Mouse (Mus musculus) subcutaneous adipose tissue, adult 2 months (tissue): ENCODE data around the gene Krtap19-2. TPM values are rescaled to one million over a fixed set of nuclear protein-coding genes. Genes with fewer than 3 reads are reported as not detected.

Experiments
- polyA plus RNA-seq: library from polyadenylated mRNA; depleted of rRNA; stranded (reverse); fragments of >200 nt; gene quantifications from 2 replicates; pipeline ENCODE4 v1.2.3, GENCODE M21; 2012; ENCODE audit warnings: low replicate concordance; rRNA removed

Krtap19-2 gene
- polyA plus RNA-seq, result not detected in 2 replicates

GRCm38 (mm10) chr16:88874169-88874568 is at the start of gene Krtap19-2:
Krtap19-2 (minus strand) TSS chr16:88874269.

GRCm38 (mm10) chr16:88896357-88896756 is 22.3 kb upstream of the Krtap19-2 start, which contains the start of gene Krtap19-5:
Krtap19-5 (minus strand) TSS chr16:88896457.

GRCm38 (mm10) chr16:88884989-88885388 is 10.9 kb upstream of the Krtap19-2 start, which contains the start of gene Krtap19-4:
Krtap19-4 (minus strand) TSS chr16:88885089.

GRCm38 (mm10) chr16:88877938-88878337 is 3.9 kb upstream of the Krtap19-2 start, which contains the start of gene Krtap19-3:
Krtap19-3 (minus strand) TSS chr16:88878038.

GRCm38 (mm10) chr16:88869311-88869710 is 4.8 kb downstream of the Krtap19-2 start, which contains the start of gene Krtap19-1:
Krtap19-1 (minus strand) TSS chr16:88869411.

GRCm38 (mm10) chr16:88826095-88826652 is 47.9 kb downstream of the Krtap19-2 start, which contains the start of gene Krtap14:
Krtap14 (minus strand) TSS chr16:88826145.

Other genes starting within 250 kb of the Krtap19-2 start
- not detected in 2 replicates for gene 2310079G19Rik, start 246.6 kb downstream of the Krtap19-2 start, polyA plus RNA-seq
- not detected in 2 replicates for gene Krtap26-1, start 226.5 kb downstream of the Krtap19-2 start, polyA plus RNA-seq
- gene Krtap27-1, start 202.6 kb downstream of the Krtap19-2 start, polyA plus RNA-seq, result not detected in 2 replicates
- gene 2310061N02Rik, start 166.3 kb downstream of the Krtap19-2 start, polyA plus RNA-seq, result not detected in 2 replicates
- not detected in 2 replicates for gene Krtap13-1, start 145.4 kb downstream of the Krtap19-2 start, polyA plus RNA-seq
- gene Krtap13, start 122.6 kb downstream of the Krtap19-2 start, polyA plus RNA-seq, result not detected in 2 replicates
- not detected in 2 replicates for gene 2310034C09Rik, start 115.4 kb downstream of the Krtap19-2 start, polyA plus RNA-seq
- not detected in 2 replicates for gene 2310057N15Rik, start 100.1 kb downstream of the Krtap19-2 start, polyA plus RNA-seq
- not detected in 2 replicates for gene Gm5965, start 96.4 kb downstream of the Krtap19-2 start, polyA plus RNA-seq
- gene Gm20741, start 62.0 kb downstream of the Krtap19-2 start, polyA plus RNA-seq, result not detected in 2 replicates
- gene Krtap15, start 54.1 kb downstream of the Krtap19-2 start, polyA plus RNA-seq, result not detected in 2 replicates
- gene Krtap14, start 48.1 kb downstream of the Krtap19-2 start, polyA plus RNA-seq, result not detected in 2 replicates
- not detected in 2 replicates for gene Krtap19-1, start 4.9 kb downstream of the Krtap19-2 start, polyA plus RNA-seq
- gene Krtap19-3, start 3.8 kb upstream of the Krtap19-2 start, polyA plus RNA-seq, result not detected in 2 replicates
- not detected in 2 replicates for gene Krtap19-4, start 10.8 kb upstream of the Krtap19-2 start, polyA plus RNA-seq
- gene Krtap19-5, start 22.2 kb upstream of the Krtap19-2 start, polyA plus RNA-seq, result not detected in 2 replicates
- not detected in 2 replicates for gene Krtap19-9b, start 58.0 kb upstream of the Krtap19-2 start, polyA plus RNA-seq
- not detected in 2 replicates for gene Krtap16-3, start 88.6 kb upstream of the Krtap19-2 start, polyA plus RNA-seq
- gene Krtap22-2, start 136.5 kb upstream of the Krtap19-2 start, polyA plus RNA-seq, result not detected in 2 replicates
- gene Gm10229, start 141.0 kb upstream of the Krtap19-2 start, polyA plus RNA-seq, result not detected in 2 replicates
- not detected in 2 replicates for gene Krtap6-1, start 157.4 kb upstream of the Krtap19-2 start, polyA plus RNA-seq
- gene Gm10228, start 167.2 kb upstream of the Krtap19-2 start, polyA plus RNA-seq, result not detected in 2 replicates
- not detected in 2 replicates for gene Krtap6-5, start 173.6 kb upstream of the Krtap19-2 start, polyA plus RNA-seq
- not detected in 2 replicates for gene 1110025L11Rik, start 189.7 kb upstream of the Krtap19-2 start, polyA plus RNA-seq
- gene Krtap6-3, start 209.7 kb upstream of the Krtap19-2 start, polyA plus RNA-seq, result not detected in 2 replicates